Mouse (Mus musculus): ENCODE data around the gene Pacsin3. TPM values are rescaled to one million over a fixed set of nuclear protein-coding genes. Genes with fewer than 3 reads are reported as not detected.

Pacsin3 gene
- 0.45 to 0.70 TPM (median 0.69 TPM) in 3 of 4 replicates, not detected in the other for total RNA-seq (2023; ENCODE audit: inconsistent age)

DNA sequence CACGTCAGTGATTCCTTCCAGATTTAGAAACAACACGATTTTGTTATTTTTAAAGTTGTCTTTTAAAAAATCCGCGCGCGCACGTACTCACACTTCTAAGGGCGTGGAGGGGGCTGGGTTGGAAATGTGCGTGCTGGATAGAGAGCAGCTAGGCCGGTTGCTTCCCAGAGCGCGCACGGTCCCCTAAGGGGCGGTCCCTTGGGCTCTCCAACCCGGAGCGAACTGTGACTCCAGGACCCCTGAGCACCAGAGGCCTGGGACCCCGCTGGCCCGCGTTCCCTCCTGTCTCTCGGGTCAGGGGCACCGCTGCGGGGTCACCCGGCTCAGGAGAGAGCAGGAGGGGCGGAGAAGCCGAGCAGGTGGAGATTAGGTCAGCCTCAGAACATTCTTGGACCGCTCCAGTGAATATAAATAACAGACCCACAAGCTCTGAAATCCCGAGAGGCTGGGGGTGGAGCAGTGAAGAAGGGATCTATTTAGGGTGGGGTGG is at the start of gene Pacsin3:
TSS of gene Pacsin3 (plus strand) at position 294 of the 490 bp plus-strand sequence.

GRCm38 (mm10) chr2:91236601-91237510 is 18.9 kb upstream of the Pacsin3 start, which contains the start of gene Ddb2:
Gene Ddb2 (minus strand): TSS chr2:91236982.

GRCm38 (mm10) chr2:91264711-91265681 is 9.2 kb downstream of the Pacsin3 start, which contains the start of gene Arfgap2:
Gene Arfgap2 (plus strand): TSS chr2:91264974.

Other genes starting within 250 kb of the Pacsin3 start
- gene Rapsn, start 220.3 kb upstream of the Pacsin3 start, total RNA-seq (2023; ENCODE audit: inconsistent age) = 0.48 to 0.54 TPM in 2 of 4 replicates, not detected in the others
- 106 to 121 TPM (median 114 TPM) in 4 replicates for gene Psmc3, start 201.9 kb upstream of the Pacsin3 start, total RNA-seq (2023; ENCODE audit: inconsistent age)
- 18.6 to 27.1 TPM (median 21.9 TPM) in 4 replicates for gene Slc39a13, start 185.5 kb upstream of the Pacsin3 start, total RNA-seq (2023; ENCODE audit: inconsistent age)
- 93.1 to 119 TPM (median 105 TPM) in 4 replicates for gene Spi1, start 173.6 kb upstream of the Pacsin3 start, total RNA-seq (2023; ENCODE audit: inconsistent age)
- 1.5 to 2.4 TPM (median 1.8 TPM) in 4 replicates for gene Mybpc3, start 137.8 kb upstream of the Pacsin3 start, total RNA-seq (2023; ENCODE audit: inconsistent age)
- gene Madd, start 72.1 kb upstream of the Pacsin3 start, total RNA-seq (2023; ENCODE audit: inconsistent age) = 101 to 108 TPM (median 104 TPM) in 4 replicates
- gene Nr1h3, start 53.1 kb upstream of the Pacsin3 start, total RNA-seq (2023; ENCODE audit: inconsistent age) = 2.1 to 7.0 TPM (median 3.8 TPM) in 4 replicates
- gene Acp2, start 53.1 kb upstream of the Pacsin3 start, total RNA-seq (2023; ENCODE audit: inconsistent age) = 3.8 to 4.8 TPM (median 4.2 TPM) in 4 replicates
- gene Ddb2, start 19.0 kb upstream of the Pacsin3 start, total RNA-seq (2023; ENCODE audit: inconsistent age) = 33.6 to 38.6 TPM (median 36.9 TPM) in 4 replicates
- 146 to 156 TPM (median 152 TPM) in 4 replicates for gene Arfgap2, start 9.0 kb downstream of the Pacsin3 start, total RNA-seq (2023; ENCODE audit: inconsistent age)
- gene 1110051M20Rik, start 188.8 kb downstream of the Pacsin3 start, total RNA-seq (2023; ENCODE audit: inconsistent age) = 6.7 to 10.0 TPM (median 7.8 TPM) in 4 replicates
- 0.16 to 0.24 TPM (median 0.19 TPM) in 4 replicates for gene Lrp4, start 201.6 kb downstream of the Pacsin3 start, total RNA-seq (2023; ENCODE audit: inconsistent age)

All from B cell, adult (primary cell).